Mouse (Mus musculus): Measurements from ENCODE around the gene Pcsk7.

Gene Pcsk7

DNA sequence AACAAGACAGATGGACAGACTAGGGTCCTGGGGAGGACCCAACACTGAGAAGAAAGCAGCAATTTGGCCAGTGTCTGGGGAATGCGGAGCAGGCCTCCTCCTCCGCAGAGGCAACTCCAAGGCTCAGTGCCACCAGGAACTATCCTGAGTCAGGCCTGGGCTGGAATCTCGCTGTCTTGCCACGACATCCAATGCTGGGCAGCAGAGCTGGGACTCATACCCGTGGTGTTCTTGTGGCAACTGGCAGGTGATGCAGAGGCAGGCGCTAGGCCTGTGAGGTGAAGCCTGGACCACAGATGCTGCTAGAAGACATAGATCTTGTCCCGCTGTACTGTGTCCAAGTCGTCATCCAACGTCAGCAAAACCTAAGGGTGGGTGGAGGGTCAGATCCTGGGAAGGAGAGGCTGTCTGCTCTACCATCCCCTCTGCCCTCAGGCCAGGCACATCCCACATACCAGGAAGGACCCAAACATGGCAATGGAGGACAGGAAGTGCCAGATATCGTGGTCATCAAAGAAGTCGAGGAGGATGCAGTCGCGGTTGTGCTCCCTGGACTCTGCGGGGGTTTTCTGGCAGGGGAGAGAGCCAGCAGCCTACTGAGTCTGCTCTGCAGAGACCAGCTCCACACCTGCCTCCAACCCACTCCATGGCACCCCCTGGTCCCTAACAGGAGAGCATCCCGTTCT lies 32.8 kb downstream of the Pcsk7 start:
- DNase-seq (ENCODE audit: low spot score): no peak

GRCm38 (mm10) chr9:45939794-45940193 lies 33.5 kb downstream of the Pcsk7 start:
- no peak for DNase-seq (ENCODE audit: low spot score)

- DNase-seq (ENCODE audit: low spot score): no peak
Observed at GRCm38 (mm10) chr9:45941329-45941888, 35.1 kb downstream of the Pcsk7 start.

DNA sequence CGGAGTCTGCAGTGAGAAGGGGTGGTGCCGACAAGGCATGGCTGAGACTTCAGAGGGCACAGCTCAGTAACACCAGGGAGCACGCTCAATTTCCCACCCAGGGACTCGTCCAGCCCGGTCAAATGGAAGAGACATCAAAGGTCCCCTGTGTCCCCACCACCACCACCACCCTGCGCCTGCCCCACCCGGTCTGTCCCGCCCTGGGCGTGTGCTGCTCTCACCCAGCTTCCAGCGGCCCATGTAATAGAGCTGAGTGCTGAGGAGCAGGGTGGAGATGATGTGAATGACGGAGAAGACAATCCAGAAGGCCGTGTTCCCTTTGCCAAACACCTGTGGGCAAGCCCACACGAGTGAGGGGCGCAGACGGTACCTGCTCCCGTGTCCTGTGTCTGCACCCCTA lies 36.2 kb downstream of the Pcsk7 start:
- DNase-seq (ENCODE audit: low spot score): no peak

DNA sequence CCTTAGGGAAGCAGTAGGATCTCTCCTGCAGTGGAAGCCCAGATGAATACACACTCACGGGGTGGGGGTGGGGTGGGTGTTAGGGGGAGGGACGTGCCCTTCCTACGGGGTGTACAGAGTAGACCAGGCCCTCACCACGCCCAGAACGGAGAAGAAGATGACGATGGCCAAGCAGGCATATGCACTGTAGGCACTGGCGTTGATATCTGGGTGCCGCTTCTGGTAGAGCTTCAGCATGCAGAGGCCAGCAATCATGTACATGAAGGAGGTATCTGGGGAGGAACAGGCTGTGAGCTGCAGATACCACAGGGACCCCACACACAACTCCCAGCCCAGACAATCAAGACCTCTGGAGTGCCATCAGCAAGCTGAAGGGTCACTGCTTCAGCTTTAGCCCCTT lies 36.6 kb downstream of the Pcsk7 start:
- DNase-seq (ENCODE audit: low spot score): no peak

DNA sequence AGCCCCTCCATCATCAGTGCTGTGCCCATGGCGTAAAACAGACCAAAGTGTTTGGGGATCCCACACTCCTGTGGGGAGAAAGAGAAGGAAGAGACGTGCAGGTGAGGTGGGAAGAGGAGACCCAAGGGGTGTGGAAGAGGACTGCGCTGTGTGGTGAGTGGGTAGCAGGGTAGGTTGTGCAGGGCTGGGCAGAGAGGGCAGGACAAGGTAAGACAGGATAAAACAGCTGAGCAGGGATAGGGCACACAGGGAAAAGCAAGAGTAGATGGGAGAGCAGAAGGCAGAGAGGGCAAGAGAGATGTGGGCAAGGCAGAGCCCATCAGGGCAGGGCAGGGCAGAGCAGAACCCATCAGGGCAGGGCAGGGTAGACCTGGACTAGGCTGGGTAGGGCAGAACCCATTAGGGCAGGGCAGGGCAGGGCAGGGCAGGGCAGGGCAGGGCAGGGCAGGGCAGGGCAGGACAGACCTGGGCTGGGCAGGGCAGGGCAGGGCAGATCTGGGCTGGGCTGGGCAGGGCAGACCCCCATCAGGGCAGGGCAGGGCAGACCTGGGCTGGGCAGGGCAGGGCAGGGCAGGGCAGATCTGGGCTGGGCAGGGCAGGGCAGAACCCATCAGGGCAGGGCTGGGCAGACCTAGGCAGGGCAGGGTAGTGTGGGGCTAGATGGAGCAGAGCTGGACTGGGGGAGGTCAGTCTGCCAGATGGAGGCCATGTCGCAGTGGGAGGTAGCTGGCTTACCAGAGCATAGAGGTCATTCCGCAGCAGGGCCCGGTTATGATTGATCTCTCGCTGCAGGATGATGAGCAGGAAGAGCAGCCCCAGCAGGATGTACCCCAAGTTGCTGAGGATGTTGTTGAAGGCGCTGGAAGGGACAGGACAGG lies 37.6 kb downstream of the Pcsk7 start:
- DNase-seq (ENCODE audit: low spot score): no peak

DNA sequence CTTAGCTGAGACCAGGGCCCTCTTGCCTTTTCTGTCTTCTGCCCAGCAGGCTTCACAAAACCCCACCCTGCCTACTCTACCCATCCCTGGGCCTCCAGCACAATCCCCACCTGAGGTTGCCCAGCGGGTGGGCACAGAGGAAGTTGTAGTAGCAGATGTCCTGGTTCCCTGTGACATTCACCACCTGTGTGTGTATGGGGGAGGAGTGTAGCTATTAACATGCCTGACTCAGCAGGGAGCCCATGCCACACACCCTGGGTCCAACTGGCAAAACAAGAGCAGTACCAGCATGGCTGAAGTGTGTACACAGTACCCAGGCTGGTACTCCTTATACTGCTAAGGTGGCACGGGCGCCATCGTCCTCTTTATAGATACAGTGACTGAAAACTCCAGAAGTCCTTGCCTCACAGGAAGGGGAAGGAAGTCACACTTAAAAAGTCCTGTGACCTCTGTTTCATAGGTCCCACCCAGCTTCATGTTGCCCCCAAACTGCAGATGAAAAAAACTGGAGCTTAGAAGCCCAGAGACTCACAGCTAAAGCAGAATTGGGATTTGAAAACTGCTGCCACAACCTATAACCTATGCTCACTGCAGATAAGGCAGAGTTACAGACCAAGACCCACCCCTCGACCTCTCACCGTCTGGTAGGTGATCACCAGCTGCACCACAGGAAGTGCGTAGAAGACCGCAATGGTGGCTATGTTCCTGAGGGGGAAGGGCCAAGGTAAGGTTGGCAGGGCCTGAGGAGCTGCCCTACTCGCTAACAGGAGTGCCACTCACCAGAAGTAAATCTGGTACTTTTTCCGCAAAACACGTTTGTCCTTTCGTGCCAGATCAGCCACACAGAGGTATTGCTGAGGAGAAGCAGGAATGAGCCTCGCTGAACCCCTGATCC lies 38.5 kb downstream of the Pcsk7 start:
- DNase-seq (ENCODE audit: low spot score): no peak

DNA sequence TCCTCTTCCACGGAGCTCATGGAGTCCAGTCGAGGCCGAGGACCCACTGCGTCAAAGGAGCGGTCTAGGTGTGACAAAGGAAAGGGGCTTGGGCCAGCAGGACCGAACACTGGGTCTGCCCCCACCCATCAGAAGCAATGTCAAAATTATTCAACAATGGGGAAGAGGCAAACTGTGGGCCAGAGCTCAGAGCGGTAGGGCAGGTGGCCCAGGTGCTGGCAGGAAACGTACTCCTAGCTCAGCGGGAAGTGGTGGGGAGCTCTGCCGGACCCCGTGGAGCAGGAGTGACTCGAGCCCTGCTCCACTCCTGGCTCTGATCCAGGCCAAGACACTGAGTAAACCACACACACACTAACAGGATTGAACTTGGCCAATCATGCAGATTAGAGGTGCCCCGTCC lies 39.4 kb downstream of the Pcsk7 start:
- no peak for DNase-seq (ENCODE audit: low spot score)

DNA sequence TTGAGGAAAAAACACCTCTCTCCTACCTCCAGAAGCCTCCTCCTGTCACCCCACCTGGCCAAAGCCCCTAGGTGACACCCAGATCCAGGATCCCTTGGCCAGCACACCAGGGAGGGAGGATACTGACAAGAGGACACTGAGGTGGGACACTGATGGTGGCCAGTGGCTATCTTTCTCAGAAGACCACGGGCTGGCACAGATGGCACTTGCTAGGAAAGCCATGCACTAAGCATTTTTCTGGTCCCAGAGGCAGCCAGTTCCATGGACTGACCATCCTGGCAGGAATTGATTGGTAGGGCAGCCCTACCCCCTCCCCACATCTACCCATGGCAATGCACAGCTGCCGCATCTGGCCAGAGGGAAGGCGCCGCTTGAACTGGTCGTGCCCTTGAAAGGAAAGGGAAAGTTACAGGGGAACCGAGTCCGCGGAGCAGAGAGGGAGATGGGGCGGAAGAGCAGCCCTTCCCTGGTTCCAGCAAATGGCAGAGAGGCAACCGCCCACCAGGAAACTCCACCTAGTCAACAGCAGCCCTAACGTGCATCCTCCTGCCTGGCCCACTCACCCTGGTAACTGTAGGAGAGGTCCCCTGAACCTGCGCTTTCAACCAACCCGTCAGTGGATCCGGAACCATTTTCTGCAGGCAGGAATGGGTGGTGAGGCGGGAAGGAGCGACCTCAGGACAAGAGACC lies 40.0 kb downstream of the Pcsk7 start:
- DNase-seq (ENCODE audit: low spot score): no peak

- DNase-seq (ENCODE audit: low spot score): no peak
Observed at GRCm38 (mm10) chr9:45946872-45947183, 40.5 kb downstream of the Pcsk7 start.

- no peak for DNase-seq (ENCODE audit: low spot score)
Observed at GRCm38 (mm10) chr9:45952057-45952456, 45.8 kb downstream of the Pcsk7 start.

DNA sequence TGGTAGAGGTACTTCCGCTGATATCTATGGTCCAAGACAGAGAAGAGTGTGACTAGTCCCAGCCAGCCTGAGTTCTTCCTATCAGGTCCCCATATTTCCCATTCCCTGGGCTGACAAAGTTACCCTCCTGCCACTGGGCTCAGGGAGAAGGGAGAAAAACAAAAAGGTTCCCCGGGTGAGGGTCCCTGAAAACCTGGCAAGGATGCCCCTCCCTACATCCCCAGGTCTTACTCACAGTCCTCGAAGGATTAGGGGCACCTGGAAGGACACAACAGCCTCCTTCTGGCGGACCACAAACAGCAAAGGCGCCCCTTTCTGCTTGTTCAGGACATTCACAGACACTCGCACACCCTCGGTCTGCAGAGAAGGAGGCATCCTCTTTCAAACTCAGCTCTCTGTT lies 46.6 kb downstream of the Pcsk7 start:
- DNase-seq (ENCODE audit: low spot score): no peak

- DNase-seq (ENCODE audit: low spot score): no peak
Observed at GRCm38 (mm10) chr9:45953511-45954293, 47.4 kb downstream of the Pcsk7 start.

- DNase-seq (ENCODE audit: low spot score): no peak
Observed at GRCm38 (mm10) chr9:45954294-45955106, 48.2 kb downstream of the Pcsk7 start.

- DNase-seq (ENCODE audit: low spot score): peak; percentile 86
Observed at GRCm38 (mm10) chr9:45955107-45955963, 49.0 kb downstream of the Pcsk7 start, which contains the start of gene Sidt2. TSS of gene Sidt2 (minus strand) at chr9:45955258.

DNA sequence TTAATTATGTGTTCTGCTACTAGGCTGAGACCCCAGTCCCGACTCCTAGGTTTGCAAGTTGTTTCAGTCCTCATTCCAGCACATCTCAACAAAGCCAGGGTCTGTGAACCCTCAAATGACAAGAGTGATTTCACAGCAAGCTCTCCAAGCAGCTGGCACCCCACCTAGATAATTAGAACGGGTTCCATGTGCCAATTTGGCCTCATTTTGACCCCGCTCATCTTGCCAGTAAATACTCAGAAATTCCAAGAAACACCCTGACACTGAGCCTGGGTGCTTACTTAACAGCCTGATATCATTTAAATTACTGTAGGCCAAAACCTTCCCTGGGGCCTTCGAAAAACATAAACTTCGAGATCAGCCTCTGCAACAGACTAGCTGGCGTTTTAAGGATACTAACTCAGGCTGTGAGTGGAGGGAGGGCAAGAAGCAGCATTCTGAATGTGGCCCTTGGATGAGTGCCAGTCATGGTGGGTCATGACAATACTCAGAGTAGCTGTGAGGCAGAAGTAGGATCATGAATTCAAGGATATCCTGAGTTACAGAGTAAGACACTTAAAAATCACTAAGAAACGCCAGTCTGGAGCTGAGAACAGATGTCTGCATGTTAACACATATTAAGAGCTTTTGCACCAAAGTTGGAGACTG lies 51.9 kb downstream of the Pcsk7 start:
- no peak for DNase-seq (ENCODE audit: low spot score)

DNA sequence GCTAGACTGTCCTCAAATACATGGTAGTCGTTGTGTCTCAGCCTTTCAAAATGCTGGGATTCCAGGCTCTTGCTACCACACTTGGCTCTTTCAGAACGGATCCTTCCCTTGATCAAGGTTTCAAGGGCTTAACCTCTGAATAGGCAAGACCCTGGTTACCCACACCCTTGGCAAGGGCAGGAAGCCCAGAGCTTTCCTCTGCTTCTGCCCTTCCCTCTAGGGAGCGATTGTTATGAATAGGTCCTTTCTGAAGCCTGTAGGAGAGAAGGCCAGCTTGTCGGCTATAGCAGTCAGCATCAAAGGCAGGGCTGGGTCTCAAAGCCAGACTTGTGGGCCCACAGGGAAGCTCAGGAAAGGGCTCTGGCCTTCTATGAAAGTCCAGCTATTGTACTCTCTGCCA lies 52.6 kb downstream of the Pcsk7 start:
- no peak for DNase-seq (ENCODE audit: low spot score)

DNA sequence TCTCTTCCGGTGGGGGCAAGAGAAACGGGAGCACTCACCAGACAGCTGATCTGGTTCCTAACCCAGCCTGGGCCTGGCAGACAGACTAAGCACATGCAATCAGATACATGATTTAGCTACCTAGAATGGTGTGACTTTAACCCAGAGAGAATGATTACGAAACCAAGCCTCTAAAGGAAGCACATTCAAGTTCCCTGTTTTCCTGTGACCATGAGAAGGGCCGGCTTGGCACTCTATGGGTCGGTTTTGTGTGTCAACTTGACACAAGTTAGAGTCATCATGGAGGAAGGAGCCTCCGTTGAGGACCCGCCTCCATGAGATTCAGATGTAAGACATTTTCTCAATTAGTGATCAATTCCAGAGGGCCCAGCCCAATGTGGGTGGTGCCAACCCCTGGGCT lies 53.4 kb downstream of the Pcsk7 start:
- no peak for DNase-seq (ENCODE audit: low spot score)
